Mouse (Mus musculus) frontal cortex, postnatal 14 days (tissue): Measurements from ENCODE around the gene Ikbkg.
"Not testable (repeated sequence)": the region's sequence is repeated elsewhere in the genome, so short reads cannot be mapped to it uniquely, and the experiment has no call there.

ENCODE experiments used
- DNase-seq, 2 experiments: peaks; one replicate each; pipeline ENCODE4 v3.0.0; 2022; ENCODE audit warnings: low spot score in 2 of 2

Gene Ikbkg

DNA sequence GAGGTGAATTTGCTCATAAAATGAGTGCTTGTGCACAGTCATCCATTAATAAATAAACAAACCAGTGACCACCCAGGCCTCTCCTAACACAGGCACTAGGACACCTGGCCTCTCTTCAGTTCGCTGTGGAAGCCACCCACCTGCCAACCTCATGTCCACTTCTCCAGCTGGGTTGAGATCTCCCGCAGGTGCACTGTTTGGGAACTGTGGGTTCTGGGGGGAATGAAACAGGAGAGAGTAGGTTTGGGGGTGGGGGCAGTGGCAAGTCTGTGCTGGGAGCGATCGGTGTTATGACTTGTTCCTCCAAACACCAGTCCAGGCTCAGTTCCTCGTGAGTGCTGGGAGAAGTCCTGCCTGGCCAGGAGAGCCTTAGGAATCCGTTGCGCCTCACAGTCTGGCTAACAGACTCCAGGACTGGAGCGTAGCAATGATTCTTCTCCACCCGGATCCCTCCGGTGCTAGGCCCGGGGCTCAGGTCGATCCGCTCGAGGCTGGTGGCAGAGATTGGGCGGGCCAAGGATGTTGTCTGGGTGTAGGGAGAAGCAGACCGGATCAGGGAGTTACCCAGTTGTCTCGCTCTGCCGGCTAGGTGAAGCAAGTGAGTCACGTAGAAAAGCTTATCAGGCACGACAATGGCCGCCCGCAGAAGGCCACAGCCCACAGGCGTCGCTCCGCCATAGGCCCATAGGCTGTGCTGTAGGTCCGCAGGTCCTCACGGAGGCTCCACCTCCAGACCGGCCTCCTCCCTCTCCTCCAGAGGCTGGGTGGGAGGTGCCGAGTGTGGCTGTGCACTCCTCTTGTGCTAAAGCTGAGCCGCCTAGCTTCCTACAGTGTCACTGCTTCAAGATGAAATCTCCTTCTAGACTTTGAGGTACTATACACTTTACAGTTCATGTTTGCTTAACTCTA is at the start of gene Ikbkg, which contains the start of gene Fam3a:
Gene Ikbkg, plus strand, starts transcription at position 756 of the 909 bp plus-strand sequence.
Gene Fam3a, minus strand, starts transcription at position 738 of the 909 bp plus-strand sequence.
- peak; percentile 70 to 73 for DNase-seq

DNA sequence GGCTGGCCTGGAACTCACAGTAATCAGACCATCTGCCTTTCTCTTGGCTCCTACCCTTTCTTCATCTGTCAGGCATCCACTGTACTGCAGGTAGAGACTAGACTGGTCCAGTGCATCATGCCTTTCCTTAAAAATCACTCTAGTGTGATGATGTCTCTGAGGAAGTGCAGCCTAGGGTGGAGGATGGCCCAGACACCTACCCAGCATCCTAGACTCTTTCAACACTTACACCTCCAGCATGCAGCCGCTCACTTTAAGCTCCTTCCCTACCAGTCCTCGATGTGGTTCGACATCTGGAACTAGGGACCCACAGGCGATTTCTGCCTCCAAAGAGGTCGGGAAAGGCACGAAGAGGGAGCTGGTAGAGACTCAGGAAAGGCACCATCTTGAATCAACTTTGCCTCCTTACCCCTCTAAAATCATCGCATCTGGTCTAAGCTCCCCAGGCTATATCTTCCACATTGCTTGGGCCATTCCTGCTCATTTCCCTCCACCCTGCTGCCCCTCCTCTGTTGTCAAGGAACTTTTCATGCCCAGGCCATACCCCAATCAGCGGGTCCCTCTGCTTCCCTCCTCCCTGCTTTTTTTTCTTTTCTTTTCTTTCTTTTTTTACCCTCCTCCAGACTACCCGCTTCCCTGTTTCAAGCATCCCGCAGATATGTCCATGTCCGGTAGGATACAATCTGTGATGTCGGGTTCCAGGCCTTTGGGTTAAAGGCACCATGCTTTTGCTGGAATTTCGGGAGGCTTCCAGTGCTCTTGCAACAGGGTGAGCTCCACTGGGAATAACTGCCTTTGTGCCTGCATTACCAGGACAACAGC is 40.2 kb upstream of the Ikbkg start:
- no peak for DNase-seq

DNA sequence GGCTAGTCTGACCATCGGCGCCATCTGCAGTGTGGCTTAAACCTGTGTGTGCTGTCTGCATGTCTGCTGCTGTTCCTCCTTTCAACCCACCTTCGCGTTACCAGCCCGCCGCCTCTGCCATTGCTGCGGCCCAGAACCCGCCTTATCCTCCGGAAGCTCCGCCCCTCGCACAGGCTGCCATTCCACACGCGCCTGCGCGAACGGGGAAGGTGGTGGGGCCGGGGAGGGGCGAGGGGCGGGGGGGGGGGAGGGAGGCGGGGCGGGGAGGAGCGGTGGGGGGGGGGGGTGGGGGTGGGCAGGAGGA is 39.7 kb upstream of the Ikbkg start, which contains the start of gene Lage3:
Gene Lage3, minus strand, starts transcription at position 152 of the 304 bp plus-strand sequence.
- peak; percentile 60 to 72 for DNase-seq

DNA sequence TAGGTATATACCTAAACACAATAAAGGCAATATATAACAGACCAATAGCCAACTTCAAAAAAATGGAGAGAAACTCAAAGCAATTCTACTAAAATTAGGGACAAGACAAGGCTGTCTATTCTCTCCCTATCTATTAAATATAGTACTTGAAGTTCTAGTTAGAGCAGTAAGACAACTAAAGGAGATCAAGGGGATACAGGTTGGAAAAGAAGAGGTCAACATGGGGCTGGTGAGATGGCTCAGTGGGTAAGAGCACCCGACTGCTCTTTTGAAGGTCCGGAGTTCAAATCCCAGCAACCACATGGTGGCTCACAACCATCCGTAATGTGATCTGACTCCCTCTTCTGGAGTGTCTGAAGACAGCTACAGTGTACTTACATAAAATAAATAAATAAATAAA is 36.0 kb upstream of the Ikbkg start:
- DNase-seq: not testable (repeated sequence)

DNA sequence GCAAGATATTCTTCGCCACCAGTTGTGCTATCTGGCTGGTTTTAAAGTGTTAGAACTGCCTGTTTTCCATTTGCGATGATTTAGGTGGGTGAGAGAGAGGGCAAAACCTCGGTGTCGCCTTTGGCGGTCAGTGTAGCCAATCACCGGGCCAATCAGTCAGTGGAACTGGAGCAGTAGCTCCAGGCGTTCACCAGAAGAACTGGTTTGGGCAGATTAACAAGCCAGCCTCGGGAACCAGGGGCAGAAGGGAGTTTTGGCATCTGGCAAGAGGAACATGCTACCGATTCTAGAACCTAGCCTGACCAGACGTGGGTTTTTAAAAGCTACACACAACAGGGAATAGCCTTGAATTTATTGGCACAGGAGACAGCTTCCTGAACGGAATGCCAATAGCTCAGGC is 33.9 kb upstream of the Ikbkg start:
- DNase-seq: no peak

DNA sequence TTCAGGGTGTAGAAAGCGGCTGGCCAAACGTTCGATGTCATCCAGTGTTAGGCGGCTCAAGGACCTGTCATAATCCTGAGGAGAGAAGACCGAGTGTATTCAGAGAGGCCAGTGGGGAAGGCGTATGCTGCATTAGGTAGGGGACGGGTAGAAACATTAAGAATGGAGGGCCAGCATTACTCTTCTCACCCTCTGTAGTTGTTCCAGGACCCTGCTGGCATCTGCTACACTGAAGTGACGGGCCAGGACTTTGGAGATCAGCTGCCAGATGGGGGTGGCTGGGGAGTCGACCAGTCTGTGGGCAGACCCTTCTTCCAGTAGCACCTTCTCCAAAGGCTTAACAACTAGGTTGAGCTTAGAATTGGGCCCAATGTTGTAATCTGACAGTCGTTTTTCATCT is 25.6 kb upstream of the Ikbkg start:
- no peak for DNase-seq

DNA sequence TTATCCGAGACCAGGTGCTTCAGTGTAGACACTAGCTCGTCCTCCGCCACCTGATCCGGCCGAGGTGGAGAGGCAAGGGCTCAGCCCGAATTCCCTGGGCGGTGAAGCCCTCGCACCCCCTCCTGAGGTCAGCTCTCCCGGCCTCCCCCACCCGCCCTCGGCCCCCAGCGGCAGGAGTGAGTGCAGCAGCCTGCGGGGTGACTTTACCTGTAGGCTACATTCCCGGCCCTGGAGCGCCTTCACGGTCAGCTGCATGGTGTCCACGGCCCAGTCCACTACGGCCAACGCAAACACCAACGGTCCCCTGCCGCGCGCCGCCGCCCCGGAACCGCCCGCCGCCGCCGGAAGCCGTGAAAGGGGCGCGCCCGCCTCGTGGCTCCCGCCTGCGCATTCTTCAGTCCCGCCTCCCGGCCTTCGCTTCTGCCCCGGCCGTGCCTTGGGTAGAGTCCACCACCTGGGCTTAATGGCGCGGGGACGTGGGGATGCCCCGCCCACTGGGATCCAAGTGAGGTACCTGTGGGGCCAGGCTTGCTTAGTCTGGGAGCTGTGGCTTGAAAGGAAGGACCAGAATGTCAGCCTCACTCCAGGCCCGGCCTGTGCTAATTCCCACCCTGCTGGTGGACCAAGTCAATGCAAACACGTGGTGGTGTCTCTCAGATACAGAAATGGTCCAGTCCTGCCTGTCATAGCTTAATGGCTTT is 24.7 kb upstream of the Ikbkg start:
- peak; percentile 33 to 48 for DNase-seq

DNA sequence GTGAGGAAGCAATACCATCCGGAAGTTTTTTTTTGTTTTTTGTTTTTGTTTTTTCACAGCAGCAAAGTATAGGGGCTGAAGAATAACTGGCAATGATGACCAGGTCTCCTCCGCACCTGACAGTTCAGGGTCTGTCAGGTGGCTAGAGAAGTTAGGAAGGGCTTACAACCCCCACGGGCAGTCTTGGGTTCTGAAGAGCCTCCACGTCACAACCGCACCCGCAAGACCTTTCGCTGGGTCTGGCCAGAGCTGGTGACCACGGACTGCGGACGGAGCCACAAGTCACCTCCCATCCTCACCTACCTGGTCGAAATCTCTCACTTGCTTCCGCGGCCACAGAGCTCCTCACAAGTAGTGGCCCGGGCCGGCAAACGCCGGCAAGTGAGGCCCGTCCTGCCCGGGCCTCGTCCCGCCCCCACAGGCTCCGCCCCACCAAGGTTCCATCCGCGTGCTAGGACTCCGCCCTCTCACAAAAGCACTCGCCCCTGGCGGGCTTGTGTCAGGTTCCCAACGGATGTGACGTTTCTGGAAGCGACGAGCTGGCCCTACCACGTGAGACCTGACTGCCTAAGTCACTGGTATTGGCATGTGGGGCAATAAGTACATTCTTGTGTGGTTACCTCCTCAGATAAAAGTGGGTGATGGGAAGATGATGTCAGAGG is 20.1 kb upstream of the Ikbkg start, which contains the start of the genes Ubl4a and Slc10a3:
Gene Ubl4a, minus strand, starts transcription at position 331 of the 662 bp plus-strand sequence.
Gene Slc10a3, minus strand, starts transcription at position 462 of the 662 bp plus-strand sequence.
- peak; percentile 67 to 75 for DNase-seq

DNA sequence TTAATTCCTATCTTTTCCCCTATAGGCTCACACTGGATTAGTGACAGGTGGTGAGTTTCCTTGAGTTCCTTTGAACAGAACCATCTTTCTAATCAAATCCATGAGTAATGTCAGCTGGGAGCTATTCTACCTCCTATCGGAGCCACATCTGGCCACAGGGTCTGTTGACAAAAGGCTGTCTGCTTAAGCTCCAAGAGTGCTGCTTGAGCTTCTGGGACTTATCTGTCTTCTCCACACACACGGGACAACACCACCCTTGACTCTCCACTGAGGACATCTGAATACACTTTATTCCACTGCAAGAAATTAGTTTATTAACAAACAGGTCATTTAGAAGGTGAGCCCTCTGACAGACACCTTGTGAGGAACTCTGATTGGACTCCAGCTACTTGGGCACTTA is 8.6 kb upstream of the Ikbkg start:
- DNase-seq: no peak

DNA sequence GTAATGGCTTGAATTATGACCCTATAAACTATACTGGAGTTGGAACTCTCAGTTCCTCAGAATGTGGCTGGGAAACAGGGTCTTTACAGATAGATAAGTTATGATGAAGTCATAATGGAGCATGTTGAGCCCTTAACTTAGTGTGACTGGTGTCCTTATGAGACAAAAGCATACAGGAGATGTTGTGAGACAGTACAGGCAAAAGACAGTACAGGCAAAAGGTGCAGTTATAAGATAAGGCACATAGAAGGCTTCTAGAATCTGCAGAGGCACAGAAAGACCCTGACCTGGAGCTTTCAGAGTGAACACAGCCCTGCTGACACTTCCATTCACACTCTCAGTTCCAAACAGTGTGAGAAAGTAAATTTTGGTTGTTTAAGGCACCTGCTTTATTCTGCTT is 4.9 kb upstream of the Ikbkg start:
- DNase-seq: no peak

DNA sequence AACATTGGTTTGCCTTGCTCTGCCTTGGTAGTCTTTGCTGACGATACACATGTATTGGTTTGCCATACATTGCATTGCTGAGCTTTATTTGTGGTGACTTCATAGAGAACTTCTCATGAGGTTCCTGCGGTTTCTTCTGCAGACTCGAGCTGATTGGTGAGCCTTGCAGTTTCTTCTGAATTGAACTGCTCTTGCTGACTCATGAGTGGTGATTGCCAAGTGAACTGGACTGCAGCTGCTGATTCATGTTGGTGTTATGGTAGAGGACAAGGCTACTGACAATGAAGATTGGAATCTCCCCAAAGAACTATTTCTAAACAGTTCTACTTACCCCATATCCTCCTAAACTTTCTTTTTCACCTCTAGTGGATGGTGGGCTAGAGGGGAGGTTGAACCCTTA is 7.0 kb downstream of the Ikbkg start:
- no peak for DNase-seq

DNA sequence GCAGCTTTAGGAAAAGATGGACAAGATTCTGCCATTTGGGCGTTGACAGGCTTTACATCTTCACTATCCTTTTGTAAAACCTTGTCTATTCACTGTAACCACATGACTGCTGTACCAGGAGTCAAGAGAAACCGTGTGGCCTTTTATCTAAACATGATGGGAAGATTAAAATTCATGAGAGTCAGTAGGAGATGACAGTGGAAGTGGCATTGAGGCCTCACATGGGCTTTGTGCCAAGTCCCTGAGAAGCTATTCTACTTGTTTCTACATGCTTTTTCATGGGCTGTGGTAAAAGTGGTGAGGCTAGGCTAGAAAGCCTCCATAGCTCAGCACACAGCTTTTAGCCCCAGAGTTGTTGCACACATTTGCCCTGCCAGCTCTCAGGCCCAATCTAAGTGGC is 15.2 kb downstream of the Ikbkg start:
- DNase-seq: no peak

DNA sequence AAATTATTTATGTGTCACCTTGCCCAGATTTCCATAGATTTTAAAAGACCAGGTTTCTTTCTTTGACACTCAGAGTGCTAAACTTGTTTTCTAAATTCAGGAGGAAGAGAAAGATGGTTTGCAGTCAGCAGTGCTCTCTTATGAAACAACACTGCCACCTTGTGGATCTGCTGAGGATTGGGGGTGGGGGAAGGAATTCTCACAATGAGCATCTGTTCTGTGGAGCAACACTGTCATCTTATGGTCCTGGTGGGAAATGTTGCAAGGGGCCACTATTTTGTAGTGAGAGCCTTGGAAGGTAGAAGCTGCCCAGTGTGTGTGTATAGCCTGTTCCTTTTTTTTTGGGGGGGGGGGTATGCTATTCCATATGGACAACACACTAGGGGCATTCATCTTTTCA is 20.3 kb downstream of the Ikbkg start:
- DNase-seq: peak; percentile 38 to 62

DNA sequence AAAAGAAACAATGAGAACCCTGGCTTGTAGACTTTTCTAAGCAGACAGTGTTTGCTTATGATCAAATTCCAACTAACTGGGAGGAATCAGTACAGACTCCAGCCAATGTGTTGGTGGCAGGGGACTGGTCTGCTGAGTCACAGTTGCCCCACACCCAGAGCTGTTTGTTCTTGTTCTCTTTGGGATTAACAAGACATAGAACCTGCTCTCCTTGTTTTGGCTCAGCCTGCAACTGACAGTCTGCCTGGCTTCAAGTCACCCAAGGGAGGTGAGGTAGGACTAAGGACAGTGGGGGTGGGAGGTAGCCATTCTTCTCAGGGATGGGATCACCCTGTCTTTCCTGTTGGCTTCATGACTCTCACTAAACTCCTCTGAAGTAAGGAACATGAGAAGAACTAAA is 31.4 kb downstream of the Ikbkg start:
- no peak for DNase-seq

DNA sequence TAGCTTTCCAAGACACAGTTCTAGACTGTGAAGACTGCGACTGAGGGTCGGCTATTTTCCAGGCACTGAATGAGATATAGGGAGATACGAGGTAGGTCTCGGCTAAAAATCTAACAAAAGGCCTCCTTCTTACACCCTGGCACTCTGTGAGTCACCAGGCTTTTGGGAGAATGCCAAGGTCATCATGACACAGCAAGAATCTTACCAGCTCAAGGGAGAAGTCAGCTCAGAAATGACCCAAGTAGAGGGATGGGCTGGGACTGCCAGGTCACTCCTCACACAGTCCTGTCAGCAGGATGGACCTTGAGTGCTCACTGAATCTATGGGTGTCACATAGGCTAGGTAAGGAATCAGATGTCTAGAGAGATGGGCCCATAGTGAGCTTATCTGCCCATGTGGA is 32.1 kb downstream of the Ikbkg start:
- no peak for DNase-seq

DNA sequence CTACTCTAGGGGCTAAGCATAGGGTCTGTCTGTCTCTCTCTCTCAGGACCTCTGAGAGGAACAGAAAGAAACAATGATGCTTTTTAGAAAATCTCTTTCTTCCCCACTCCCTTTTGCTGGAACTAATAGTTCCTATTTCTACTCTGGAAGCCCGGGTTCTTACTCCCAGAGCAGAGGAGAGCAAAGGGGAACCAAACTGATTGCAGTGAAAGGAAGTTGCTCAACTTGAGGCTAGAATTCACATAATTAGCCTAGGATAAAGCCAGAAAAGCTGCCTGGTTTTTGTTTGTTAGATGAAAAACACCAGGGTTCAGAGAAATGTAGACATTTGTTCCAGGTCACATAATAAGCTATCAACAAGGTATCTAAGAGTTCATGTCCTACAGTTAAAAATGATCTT is 33.2 kb downstream of the Ikbkg start:
- no peak for DNase-seq

DNA sequence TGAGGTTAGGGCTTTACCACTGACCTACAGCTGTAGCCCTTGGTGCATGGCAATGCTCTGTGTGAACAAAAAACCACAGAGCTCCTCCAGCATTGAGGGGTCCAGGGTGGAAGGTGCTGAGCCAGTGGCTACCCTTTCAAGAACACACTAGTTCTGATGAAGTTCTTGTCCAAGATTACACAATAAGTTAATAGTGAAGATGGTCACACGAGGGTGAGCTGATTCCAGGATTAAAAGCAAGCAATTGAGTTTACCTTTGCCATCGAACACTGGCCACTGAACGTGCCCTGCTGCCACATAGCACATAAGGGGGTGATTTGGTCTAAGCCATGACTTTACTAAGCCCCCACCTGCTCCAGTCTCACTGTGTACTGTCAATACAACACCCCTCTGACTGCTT is 34.0 kb downstream of the Ikbkg start:
- no peak for DNase-seq

DNA sequence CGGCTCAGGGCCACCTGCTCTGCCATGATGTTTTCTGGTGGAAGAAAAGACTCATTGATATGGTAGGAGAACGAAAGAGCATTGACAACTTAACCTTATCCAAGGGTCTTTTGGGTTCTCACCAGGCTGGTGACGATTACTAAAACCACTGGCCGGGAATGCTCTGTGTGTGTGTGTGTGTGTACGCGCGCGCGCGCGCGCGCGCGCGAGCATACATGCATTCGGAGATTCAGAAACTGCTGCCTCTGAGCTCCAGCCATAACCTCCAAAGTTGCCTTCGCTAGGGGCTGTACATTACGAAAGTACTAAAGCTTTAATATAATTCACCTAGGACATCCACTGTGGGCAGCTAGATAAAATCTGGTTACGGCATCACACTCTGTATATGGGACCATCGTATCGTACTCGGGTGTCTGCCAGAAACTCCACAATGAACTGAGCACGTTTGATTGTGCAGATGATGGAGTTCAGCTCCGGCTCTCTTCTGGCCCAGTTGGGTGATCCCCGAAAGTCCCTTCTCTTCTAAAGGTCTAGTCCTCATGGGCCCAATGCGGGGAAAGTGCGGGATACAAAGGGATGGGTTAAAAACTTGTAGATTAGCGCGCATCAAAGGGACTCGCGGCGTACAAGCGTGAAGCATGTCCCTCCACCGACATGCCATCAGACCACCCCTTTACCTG is 35.2 kb downstream of the Ikbkg start:
- no peak for DNase-seq

DNA sequence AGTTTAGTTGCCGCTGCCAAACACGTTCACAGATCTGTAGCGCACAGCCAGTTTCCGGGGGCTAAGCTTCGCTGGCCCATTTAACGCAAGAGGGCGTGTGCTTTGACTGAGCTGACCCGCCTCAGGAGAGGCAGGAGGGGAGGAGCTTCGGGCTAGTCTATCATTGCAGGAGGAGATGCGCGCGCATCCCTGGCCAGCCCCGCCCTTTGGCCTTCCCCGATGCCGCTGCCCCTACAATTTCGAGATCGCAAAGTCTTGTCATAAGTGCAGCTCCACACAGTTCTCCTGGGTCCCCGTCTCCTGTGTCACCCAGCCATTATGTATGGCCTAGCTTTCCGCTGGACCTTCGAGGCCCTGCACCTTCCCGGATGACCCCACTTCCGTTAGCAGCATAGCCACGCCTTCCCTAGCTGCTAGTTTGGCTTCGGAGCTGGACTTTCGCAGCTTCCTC is 35.8 kb downstream of the Ikbkg start, which contains the start of gene G6pdx:
Gene G6pdx, minus strand, starts transcription at position 369 of the 451 bp plus-strand sequence.
- peak; percentile 75 to 76 for DNase-seq

DNA sequence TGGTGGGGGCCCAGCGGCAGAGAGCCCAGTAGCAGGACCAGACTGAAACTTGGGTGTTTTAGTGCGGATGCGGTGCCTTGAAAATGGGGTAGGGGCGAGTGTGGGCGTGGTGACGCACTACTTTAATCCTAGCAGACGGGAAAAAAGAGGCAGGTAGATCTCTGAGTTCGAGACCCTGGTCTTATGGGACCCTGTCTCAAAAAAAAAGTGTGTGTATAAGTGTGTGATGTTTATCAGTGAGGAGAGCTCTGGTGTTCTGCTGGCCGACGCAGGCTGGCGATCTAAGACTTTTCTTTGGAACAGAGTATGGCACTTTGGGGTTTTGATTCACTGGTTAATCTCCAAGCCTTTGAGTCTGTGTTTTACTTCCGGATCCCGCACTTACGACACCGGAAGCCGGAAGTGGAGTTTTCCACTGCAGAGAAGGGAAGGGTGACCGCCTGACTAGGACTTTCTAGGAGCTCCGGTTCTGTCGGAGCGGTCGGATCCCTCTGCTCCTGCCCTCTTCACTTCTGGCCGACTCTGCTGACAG is 36.3 kb downstream of the Ikbkg start:
- peak; percentile 44 to 60 for DNase-seq
